Mouse (Mus musculus) erythroblast, embryonic 14.5 days (primary cell): ENCODE results near the gene Ap2b1. TPM values are rescaled to one million over a fixed set of nuclear protein-coding genes. Genes with fewer than 3 reads are reported as not detected.
"Not testable (repeated sequence)": the region's sequence is repeated elsewhere in the genome, so short reads cannot be mapped to it uniquely, and the experiment has no call there.

Source experiments
- H3K27me3 ChIP-seq: 2 replicates; pipeline ENCODE4 v1.6.1; 2012; ENCODE audit warnings: inconsistent platforms; ENCODE audit not compliant: control insufficient read depth
- H3K36me3 ChIP-seq: 2 replicates; pipeline ENCODE4 v1.6.1; 2012; ENCODE audit warnings: mild to moderate bottlenecking, inconsistent platforms; ENCODE audit not compliant: control insufficient read depth
- H3K4me1 ChIP-seq: 2 replicates; pipeline ENCODE4 v1.6.1; 2012; ENCODE audit warnings: inconsistent platforms; ENCODE audit not compliant: control insufficient read depth
- H3K4me3 ChIP-seq: replicated peaks from 2 replicates; pipeline ENCODE3; 2012; ENCODE audit warnings: moderate library complexity, mild to moderate bottlenecking, inconsistent platforms
- H3K9me3 ChIP-seq: 2 replicates; pipeline ENCODE4 v1.6.1; 2012; ENCODE audit warnings: low read length, inconsistent platforms, mixed read lengths; ENCODE audit not compliant: control insufficient read depth
- GATA1 ChIP-seq: IDR thresholded peaks from 2 replicates; pipeline ENCODE4 v1.6.1; 2012; ENCODE audit warnings: low read length, inconsistent platforms, mixed read lengths
- TAL1 ChIP-seq: IDR thresholded peaks from 3 replicates; pipeline ENCODE4 v1.6.1; 2012; ENCODE audit warnings: low read length, inconsistent platforms, mixed read lengths
- polyA plus RNA-seq: library from polyadenylated mRNA; stranded (reverse); fragments of >175 nt; gene quantifications from 2 replicates; pipeline ENCODE4 v1.2.3, GENCODE M21; 2012

Ap2b1 gene
- polyA plus RNA-seq, 1 experiment: 1.5 TPM

DNA sequence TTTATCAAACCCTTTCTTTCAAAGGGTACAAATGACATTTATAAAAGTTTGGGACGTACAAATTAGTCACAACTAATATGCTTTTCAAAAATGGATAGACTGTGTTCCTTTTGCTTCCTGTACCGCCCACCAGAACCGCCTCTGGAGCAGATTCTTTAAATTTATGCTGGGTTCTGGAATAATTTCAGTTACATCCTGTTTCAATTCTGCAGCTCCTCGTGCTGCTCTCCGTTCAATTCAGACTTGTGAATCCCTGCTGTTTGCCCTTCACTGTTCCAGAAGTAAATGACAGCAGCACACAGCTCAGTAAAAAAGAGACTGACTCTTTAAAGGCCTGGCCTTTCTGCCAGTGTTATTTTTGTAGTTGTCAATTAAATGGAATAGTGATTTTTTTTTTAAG, 13.6 kb downstream of the Ap2b1 start:
- no peak overlapping the region for H3K4me3 ChIP-seq
- no peaks in the 10 kb centered on the region for H3K9me3 ChIP-seq
- peaks cover 84% of the 10 kb centered on the region for H3K36me3 ChIP-seq
- peaks cover 2% of the 10 kb centered on the region for H3K4me1 ChIP-seq
- TF ChIP-seq TAL1: no peak
- no peak for TF ChIP-seq GATA1
- no peaks in the 10 kb centered on the region for H3K27me3 ChIP-seq

DNA sequence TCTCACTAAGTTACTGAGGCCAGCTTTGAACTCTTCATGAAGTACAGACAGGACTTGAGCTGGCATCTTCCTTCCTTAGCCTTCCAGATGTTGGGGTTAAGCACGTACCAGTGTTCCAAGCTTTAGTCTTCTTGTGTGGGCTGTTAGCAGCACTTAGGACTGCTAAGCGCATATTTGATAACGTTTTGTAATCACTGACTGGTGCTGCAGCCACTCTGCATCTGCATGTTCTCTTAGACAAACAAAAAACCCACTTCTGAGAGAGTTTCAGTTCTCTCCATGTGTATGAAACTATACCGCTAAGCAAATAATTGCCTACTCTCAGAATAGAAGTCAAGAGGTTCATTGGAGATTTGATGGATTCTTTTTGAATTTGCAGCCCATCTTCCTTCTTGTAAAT, 20.2 kb downstream of the Ap2b1 start:
- Histone ChIP-seq H3K4me3 (no peak overlapping the region), H3K9me3 (no peaks in the 10 kb centered on the region), H3K4me1 (no peaks in the 10 kb centered on the region), H3K36me3 (peaks cover 88% of the 10 kb centered on the region), H3K27me3 (no peaks in the 10 kb centered on the region)
- TF ChIP-seq TAL1 (no peak), GATA1 (no peak)

- H3K9me3 ChIP-seq, H3K4me1 ChIP-seq, H3K27me3 ChIP-seq, H3K4me3 ChIP-seq: not testable (repeated sequence)
- H3K36me3 ChIP-seq: peaks cover 87% of the 10 kb centered on the region
Measured at GRCm38 (mm10) chr11:83326692-83327091, 27.9 kb downstream of the Ap2b1 start.

DNA sequence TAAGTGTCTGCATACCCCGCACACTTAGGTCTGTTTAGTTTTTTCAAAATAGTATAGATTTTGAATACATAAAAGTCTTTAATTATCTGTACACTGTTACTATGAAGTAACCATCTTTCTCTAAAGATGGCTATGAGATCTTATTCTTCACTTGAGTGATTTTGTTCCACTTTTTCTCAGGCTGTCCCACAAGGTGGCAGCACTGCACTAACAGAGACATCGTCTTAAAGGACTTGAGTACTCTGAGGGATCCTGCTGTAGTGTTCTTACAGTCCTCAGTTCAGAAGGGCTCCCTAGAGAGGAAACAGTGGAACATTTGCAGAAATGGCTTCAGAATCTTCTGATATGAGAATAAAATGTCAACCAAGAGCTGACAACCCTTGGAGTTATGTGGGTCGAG, 28.6 kb downstream of the Ap2b1 start:
- H3K4me3 ChIP-seq: no peak overlapping the region
- peaks cover 81% of the 10 kb centered on the region for H3K36me3 ChIP-seq
- no peaks in the 10 kb centered on the region for H3K27me3 ChIP-seq
- no peaks in the 10 kb centered on the region for H3K9me3 ChIP-seq
- H3K4me1 ChIP-seq: no peaks in the 10 kb centered on the region
- TF ChIP-seq GATA1: no peak
- no peak for TF ChIP-seq TAL1

- Histone ChIP-seq H3K4me1 (no peaks in the 10 kb centered on the region), H3K9me3 (no peaks in the 10 kb centered on the region), H3K4me3 (no peak overlapping the region), H3K36me3 (peaks cover 83% of the 10 kb centered on the region), H3K27me3 (no peaks in the 10 kb centered on the region)
- TF ChIP-seq GATA1 (no peak), TAL1 (no peak)
Measured at GRCm38 (mm10) chr11:83335826-83336225, 37.0 kb downstream of the Ap2b1 start.

DNA sequence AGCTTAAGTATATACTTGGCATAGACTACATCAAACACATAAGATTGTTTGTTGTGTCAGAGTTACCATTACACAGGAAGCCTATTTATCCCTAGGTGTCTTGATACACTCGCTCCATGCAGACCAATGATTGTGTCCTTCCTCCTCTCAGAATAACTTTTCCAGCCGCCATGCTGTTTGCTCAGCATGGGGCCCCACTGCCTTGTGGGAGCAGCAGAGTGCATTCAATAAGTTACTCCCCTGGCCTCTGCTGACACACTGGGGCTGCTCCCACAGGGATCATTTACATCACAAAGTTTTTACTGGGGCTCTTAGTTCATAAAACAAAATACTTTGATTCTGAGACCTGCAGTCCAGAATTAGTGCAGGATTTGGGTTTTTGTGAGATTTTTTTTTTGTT, 40.9 kb downstream of the Ap2b1 start:
- Histone ChIP-seq H3K4me1 (no peaks in the 10 kb centered on the region), H3K9me3 (no peaks in the 10 kb centered on the region), H3K4me3 (no peak overlapping the region), H3K27me3 (no peaks in the 10 kb centered on the region), H3K36me3 (peaks cover 91% of the 10 kb centered on the region)
- TF ChIP-seq TAL1: no peak
- TF ChIP-seq GATA1: no peak

GRCm38 (mm10) chr11:83341716-83342245, 43.0 kb downstream of the Ap2b1 start:
- Histone ChIP-seq H3K9me3 (no peaks in the 10 kb centered on the region), H3K4me1 (no peaks in the 10 kb centered on the region), H3K36me3 (peaks cover 90% of the 10 kb centered on the region), H3K27me3 (no peaks in the 10 kb centered on the region), H3K4me3 (no peak overlapping the region)
- no peak for TF ChIP-seq GATA1
- no peak for TF ChIP-seq TAL1

- Histone ChIP-seq H3K36me3 (peaks cover 74% of the 10 kb centered on the region), H3K9me3 (no peaks in the 10 kb centered on the region), H3K4me3 (no peak overlapping the region), H3K27me3 (no peaks in the 10 kb centered on the region), H3K4me1 (no peaks in the 10 kb centered on the region)
- no peak for TF ChIP-seq TAL1
- TF ChIP-seq GATA1: no peak
Measured at GRCm38 (mm10) chr11:83355428-83355827, 56.6 kb downstream of the Ap2b1 start.

DNA sequence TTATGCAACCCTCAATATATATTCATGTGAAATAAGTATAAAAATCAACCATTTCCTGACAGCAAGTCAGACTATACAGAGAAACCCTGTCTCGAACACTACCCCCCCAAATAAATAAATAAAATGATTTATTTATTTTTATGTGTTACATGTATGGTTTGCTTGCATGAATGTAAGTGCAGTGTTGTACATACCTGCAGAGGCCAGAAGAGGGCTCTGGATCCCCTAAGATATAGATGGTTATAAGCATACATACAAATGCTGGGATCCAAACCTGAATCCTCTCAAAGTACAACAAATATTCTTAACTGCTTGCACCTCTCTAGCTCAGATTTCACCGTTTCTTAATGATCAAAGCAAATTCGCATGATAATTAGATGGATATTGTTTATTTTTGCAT, 58.6 kb downstream of the Ap2b1 start:
- Histone ChIP-seq H3K4me3 (no peak overlapping the region), H3K9me3 (no peaks in the 10 kb centered on the region), H3K4me1 (no peaks in the 10 kb centered on the region), H3K36me3 (peaks cover 60% of the 10 kb centered on the region), H3K27me3 (no peaks in the 10 kb centered on the region)
- no peak for TF ChIP-seq GATA1
- no peak for TF ChIP-seq TAL1

- Histone ChIP-seq H3K36me3 (peaks cover 63% of the 10 kb centered on the region), H3K4me3 (no peak overlapping the region), H3K9me3 (no peaks in the 10 kb centered on the region), H3K4me1 (no peaks in the 10 kb centered on the region), H3K27me3 (no peaks in the 10 kb centered on the region)
- TF ChIP-seq TAL1: no peak
- TF ChIP-seq GATA1: no peak
Measured at GRCm38 (mm10) chr11:83364656-83365055, 65.8 kb downstream of the Ap2b1 start.

DNA sequence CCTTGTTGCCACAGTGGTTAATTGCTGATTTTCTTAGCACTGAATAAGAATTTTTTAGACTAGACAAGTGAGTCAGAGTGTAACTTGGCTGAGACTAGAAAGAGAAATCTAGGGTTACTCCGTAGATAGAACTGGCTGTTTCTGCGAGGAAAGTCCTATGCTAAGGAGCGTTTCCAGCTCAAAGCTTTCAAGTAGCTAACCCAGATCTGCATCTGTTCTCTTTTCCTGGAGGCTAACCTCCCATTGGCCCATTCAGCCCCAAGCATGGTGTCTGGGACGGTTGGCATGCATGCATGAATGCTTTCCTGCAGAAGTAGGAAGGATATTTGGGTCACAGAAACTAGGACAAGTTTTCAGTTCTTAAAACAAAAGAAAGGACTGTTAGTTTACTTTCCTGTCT, 72.4 kb downstream of the Ap2b1 start:
- H3K36me3 ChIP-seq: peaks cover 87% of the 10 kb centered on the region

More for the DNA sequence above, 72.4 kb downstream of the Ap2b1 start:
- no peak overlapping the region for H3K4me3 ChIP-seq
- no peaks in the 10 kb centered on the region for H3K9me3 ChIP-seq
- H3K4me1 ChIP-seq: no peaks in the 10 kb centered on the region
- H3K27me3 ChIP-seq: no peaks in the 10 kb centered on the region
- TF ChIP-seq GATA1: no peak
- no peak for TF ChIP-seq TAL1
